Mouse (Mus musculus) brain, embryonic 14.5 days (tissue): Measurements from ENCODE around the gene Cox7a2l. TPM values are rescaled to one million over a fixed set of nuclear protein-coding genes. Genes with fewer than 3 reads are reported as not detected.

Source experiments
- DNase-seq: peaks from one replicate; pipeline ENCODE4 v3.0.0-alpha.2; 2011; ENCODE audit warnings: low read depth
- CTCF ChIP-seq: fragments of 200-500 bp; IDR thresholded peaks from 2 replicates; pipeline ENCODE4 v1.5.1; 2012; ENCODE audit warnings: inconsistent platforms, mild to moderate bottlenecking, moderate library complexity, borderline replicate concordance; ENCODE audit not compliant: insufficient read depth, insufficient read length; ENCODE audit errors: extremely low read depth
- POLR2A ChIP-seq: fragments of 200-500 bp; IDR thresholded peaks from 2 replicates; pipeline ENCODE4 v1.6.1; 2012; ENCODE audit warnings: mild to moderate bottlenecking, inconsistent platforms, borderline replicate concordance; ENCODE audit not compliant: poor library complexity, insufficient read depth, insufficient read length, severe bottlenecking; ENCODE audit errors: extremely low read depth
- polyA plus RNA-seq: library from polyadenylated mRNA; depleted of rRNA; stranded (reverse); fragments of >200 nt; gene quantifications from 2 replicates; pipeline ENCODE4 v1.2.3, GENCODE M21; 2012

Cox7a2l gene
- polyA plus RNA-seq, 1 experiment = 257 TPM

DNA sequence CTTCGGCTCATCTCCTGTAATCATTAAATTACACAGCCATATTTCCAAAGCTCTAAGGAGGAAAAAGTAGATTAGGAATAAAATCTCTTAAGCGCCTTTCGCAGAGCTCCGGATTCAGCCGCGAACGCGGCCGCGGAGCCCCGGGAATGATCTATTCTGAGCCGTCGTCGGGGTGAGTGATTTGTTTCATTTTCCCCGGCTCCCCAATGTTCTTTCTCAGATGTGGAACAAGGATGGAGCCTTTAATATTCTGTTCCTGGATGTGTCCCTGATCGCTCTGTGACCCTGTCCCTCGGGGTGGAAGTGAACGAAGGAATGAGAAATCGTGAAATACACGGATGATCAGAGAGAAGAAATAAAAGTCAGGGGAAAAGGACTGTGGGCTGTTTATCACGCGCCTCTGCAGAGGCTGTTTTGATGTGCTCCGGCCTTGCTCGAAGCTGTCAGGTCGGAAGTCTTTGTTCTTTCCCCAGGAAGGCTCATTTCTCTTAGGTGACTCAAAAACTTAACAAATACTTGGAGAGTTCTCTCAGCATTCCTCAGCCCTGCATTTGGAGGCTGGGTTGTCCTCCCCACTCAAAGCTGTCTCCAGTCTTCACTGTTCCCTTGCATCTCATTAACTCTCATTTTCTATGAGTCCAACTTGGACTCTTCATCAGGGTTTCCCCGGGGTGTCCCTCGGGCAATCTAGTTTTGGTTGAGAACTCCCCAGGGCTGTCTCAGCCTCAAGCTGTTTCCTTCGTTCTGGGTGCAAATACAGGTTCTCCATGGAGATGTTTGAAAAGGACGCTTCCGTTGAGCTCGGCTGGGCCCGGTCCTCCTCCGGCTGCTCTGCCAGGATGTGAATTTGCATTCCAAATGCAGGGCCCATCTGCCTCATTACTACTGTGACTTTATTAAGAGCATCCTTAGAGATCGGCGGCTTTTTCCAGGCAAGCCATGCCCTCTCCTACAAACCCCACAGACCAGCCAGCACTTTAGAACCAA, 28.9 kb upstream of the Cox7a2l start:
- DNase-seq = peak; percentile 82
- TF ChIP-seq POLR2A = no peak
- no peak for TF ChIP-seq CTCF

DNA sequence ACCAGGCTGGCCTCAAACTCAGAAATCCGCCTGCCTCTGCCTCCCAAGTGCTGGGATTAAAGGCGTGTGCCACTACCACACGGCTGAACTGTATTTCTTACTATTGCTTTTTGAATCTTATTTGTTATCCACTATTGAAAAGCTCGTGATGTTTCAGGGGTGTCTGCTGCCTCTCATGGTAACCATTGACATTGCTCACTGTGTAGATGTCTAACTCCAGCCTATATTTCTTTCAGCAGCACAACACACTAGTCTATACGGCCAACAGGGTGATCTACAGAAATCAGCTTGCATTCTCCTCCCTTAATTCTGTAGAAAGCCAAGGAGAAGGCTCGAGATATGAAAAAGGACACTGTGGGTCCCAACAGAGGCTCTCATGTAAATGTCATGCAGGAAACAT, 28.1 kb upstream of the Cox7a2l start:
- peak; percentile 37 for DNase-seq

DNA sequence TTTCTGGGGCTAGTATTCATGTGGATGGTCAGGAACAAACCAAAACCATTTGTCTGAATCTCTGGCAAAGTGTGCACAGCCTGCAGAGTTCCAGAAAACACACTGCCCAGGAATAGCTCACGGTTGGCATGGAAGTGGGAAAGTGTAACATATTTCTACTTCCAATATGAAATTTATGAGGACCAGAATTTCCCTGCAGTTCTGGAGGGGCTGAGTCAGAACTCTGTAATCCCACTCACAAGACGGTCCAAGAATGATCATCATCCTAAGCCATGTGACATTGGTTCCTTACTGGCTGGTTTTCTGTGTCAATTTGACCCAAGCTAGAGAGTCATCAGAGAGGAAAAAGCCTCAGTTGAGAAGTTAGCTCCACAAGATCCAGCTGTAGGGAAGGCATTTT, 25.3 kb upstream of the Cox7a2l start:
- TF ChIP-seq POLR2A = no peak
- no peak for DNase-seq

More for the DNA sequence above, 28.1 kb upstream of the Cox7a2l start:
- TF ChIP-seq POLR2A (no peak), CTCF (no peak)

DNA sequence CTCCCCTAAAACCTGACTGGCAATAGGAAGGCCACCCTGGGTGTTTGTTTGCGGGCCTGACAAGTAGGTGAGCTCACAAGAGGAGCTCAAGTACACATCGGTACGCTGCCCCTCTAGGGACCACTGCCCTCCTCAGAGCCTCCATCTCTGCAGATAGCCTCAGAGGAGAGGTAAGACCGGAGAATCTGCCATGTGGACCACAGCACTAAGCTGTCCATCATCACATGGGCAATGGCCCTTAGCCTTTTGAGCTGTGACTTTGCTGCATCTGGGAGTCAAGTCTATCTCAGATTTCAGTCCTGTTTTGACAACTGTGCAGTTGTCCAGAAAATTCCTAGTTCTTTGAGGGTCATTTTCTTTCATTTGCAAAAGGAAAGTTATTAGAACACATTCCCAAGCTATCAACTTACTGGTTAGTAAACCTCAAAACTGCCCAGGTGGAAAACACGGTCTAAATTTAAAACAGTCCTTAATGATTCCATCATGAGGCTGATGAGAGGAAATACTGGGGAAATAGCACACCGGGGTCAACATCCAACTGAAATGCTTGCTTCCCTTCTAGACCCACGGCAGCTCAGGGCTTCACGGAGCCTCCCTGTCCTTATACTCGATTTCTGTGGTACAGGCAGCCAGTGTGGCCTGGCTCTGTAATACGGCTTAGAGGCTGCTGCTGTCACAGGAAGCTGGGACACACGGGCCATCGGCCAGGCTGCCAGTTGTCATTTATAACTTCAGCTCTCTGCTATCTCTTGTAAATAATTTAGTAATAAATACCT, 22.3 kb upstream of the Cox7a2l start:
- DNase-seq = no peak
- TF ChIP-seq POLR2A = no peak
- TF ChIP-seq CTCF = no peak

DNA sequence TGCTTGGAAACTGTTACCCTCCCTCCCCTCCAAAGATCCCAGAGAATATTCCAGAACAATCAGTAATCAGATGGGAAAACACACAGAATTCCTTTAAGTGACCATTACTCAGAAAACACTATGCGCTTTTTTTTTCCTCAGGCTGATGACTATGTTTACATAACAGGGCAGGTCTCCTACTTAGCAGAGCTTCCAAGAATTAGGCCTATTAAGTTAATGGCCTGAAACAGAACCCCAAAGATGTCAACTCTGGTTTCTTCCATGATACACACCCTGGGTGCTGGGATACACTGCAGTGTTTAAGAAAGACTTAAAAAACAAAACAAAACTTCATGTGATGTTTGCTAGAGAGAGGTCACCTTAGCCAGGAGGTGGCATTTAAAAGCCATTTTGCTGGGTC, 21.6 kb upstream of the Cox7a2l start:
- no peak for DNase-seq
- TF ChIP-seq POLR2A (no peak), CTCF (no peak)

DNA sequence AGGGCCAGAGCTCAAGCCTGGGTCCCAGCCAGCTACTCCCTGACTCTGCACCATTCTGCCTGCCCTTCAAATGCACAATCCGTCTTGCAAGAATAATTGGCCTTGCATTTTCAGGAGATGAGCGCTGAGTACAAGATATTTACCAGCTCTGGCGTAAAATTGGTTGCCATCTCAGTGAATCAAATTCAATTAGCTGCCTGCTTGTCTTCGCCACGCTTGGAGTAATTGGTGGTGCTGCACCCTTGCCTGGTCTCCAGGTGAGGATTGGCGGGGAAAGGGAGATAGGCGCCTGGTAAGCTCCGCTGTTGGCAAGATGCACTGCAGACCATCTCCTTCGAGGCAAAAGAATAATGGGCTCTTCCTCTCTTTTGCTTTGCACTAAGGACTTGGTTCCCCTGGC, 21.0 kb upstream of the Cox7a2l start:
- DNase-seq = peak; percentile 58
- TF ChIP-seq CTCF (no peak), POLR2A (no peak)

DNA sequence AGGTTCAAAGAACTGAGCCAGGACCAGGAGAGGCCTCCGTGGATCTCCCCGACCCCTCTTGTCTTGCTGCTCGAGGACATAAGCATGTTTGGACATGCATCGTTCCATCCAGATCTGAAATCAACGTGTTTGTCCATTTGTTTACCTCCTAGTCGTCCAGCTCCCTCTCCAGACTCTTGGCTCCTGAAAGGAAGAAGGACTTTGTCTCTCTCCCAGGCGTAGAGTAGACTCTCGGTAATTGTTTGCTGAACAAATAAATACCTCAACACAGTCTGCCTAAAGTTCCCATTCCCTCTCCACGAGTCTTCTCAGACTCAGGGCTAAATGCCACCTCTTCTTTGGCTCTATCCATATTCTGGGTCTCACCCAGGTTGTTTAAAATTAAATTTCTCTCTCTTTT, 16.0 kb upstream of the Cox7a2l start:
- DNase-seq = no peak
- TF ChIP-seq CTCF = no peak
- no peak for TF ChIP-seq POLR2A

DNA sequence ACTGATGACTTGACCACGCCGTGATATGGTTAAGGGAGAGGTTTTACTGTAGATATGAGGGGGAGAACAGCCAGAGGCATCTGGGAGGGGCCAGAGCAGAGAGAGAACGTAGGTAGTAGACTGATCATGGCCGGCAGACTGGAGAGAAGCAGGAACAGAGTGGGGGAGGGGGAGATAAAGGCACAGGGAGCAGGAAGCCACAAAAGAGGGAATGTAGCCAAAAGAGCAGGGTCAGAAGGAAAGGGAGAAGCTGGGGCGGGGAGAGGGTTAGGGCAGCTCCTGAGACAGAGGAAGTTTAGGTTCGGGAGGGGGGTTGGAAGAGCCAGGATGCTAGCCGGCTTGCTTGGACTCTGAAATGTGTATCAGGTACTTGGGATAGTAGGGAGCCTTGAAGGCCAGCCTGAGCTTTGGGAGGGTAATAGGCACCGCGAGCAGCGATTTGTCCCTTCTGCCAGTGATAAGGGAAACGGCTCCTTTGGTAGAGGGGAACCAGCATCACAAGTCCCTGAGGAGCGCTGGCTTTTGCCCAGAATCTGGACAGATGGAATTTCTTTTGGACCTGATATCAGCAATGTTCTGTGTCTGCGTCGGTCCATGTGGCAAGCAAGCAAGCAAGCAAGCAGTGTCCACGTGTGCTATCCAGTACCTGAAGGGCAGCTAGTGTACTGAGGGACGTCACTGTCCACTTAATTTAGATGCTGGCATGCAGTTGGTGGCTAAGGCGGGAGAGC, 10.7 kb upstream of the Cox7a2l start:
- peak; percentile 54 for DNase-seq
- TF ChIP-seq CTCF (no peak), POLR2A (no peak)

DNA sequence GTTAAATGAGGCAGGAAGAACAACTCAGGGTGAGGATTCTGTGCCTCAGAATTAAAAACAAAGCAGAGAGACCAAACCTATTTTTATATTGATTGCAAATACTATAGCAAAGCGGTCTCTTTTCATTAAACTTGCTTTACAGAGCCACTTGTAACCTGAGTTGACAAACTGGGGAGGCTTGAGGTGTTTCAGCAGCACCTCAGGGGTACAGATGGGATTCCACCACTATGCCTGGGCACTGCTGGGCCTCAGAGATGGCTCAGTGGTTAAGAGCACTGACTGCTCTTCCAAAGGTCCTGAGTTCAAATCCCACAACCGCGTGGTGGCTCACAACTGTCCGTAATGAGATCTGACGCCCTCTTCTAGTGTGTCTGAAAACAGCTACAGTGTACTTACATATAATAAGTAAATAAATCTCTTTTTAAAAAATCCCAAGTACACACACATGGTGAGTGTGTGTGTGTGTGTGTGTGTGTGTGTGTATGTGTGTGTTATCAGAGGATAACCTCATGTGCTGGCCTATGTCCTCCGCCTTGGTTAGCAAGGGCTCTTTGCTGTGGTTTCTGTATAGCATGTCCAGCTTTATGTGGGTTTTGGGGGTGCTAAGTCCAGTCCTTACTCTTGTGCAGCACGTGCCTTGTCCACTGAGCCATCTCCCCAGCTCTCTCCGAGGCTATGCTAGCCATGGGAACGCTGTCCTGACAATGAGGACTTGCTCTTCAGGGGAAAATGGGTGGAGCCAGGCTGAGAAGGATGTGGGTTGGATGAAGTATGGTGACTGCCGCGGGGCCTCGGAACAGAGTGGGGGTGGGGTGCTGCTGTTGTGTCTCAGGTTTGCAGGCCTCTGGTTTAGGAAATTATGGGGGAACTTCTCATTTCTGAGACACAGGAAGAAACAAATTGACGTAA, 9.7 kb upstream of the Cox7a2l start:
- peak; percentile 82 for DNase-seq
- no peak for TF ChIP-seq CTCF
- peak; percentile 14; the same call in 1 of the 2 replicates for TF ChIP-seq POLR2A

DNA sequence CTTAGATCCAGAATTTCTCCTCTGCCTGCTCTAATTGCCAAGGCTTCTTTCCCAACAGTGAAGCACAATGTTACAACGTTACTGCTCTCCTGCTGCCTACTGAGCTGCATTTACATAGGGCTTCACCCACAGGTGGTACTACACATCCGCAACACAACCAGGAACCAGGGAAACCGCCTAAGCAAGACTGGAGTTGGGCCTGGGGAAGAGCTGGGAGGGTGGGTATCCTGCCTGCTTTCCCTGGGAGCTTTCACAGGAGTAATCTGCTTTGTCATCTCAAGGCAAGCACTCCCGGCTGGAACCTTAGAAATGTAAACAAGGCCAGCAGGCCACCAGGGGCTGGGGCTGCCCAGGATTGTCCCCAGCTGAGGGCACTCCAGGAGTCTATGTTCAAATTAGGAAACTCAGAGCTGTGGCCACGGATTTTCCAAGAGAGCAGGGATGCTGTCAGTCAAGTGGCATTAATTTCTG, 9.0 kb upstream of the Cox7a2l start:
- TF ChIP-seq CTCF = no peak
- no peak for TF ChIP-seq POLR2A

DNA sequence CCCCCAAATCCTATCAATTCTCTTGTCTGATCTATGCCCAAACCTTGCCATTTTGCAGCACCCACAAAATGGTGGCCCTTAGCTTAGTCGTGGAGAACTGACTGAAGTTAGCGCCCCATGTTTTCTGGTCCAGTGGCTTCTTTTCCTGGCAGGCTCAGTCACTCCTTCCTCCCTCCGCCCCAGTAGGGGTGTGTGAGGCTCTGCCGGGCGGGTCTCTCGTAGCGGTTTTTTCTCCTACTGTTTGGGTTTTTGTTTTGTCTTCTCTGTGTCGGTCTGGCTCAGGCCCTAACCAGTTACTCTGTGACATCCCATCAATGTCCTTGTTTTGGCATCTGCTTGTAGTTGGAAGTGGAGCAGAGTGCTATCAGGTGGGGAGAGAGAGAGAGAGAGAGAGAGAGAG, 8.5 kb upstream of the Cox7a2l start:
- TF ChIP-seq CTCF = no peak
- TF ChIP-seq POLR2A = no peak
- DNase-seq = peak; percentile 61

More for the DNA sequence above, 9.0 kb upstream of the Cox7a2l start:
- peak; percentile 66 for DNase-seq
